In the genomic region with DNA sequence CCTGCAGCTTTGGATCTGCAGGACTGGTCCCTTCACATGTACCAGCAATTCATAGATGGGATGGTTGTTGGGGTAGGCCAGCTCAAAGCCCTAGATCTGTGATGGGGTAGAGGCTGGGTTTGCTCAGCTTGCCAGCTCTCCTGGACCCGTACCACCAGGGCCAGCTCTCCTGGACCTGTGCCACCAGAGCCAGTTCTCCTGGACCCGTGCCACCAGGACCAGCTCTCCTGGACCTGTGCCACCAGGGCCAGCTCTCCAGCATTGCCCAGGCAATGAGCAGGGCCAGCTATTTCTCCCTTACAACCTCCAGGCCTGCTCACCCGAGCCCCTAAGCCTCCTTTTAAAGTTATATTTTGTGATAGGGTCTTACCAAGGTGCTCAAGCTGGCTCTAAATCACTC, we compare ENCODE assay signal across 8 mouse cellular contexts.
A peak's percentile ranks its signal among the peaks of the same experiment; 100 is the strongest.
DNase-seq lines count a peak whose midpoint lies in the region; ATAC-seq and TF ChIP-seq lines count a peak whose summit lies in the region.

No protein-coding gene starts in this region.

- H3K9ac ChIP-seq in midbrain, postnatal 0 days (replicated peaks; ENCODE audit: low read length, poor library complexity, severe bottlenecking) = no peak overlapping the region
- H3K9ac ChIP-seq in midbrain, embryonic 11.5 days (ENCODE audit: low read length) = no peak overlapping the region
- H3K9ac ChIP-seq in liver, embryonic 12.5 days = no peak overlapping the region

- intact Hi-C loops in gastrocnemius, adult 2 months (cut with DNase I) = no loop called here
- intact Hi-C loops in gastrocnemius, postnatal 36 days (cut with DNase I) = no loop called here

- H3K4me1 ChIP-seq in midbrain, postnatal 0 days (ENCODE audit: insufficient read depth, low read length) = no peaks in the 10 kb centered on the region
- no peaks in the 10 kb centered on the region for H3K4me1 ChIP-seq in midbrain, embryonic 11.5 days (ENCODE audit: control insufficient read depth, insufficient read depth, low read length)
- H3K4me1 ChIP-seq in liver, embryonic 12.5 days = no peaks in the 10 kb centered on the region

- no peak overlapping the region for H3K4me2 ChIP-seq in midbrain, postnatal 0 days (ENCODE audit: low read depth, low read length, poor library complexity, severe bottlenecking)
- H3K4me2 ChIP-seq in midbrain, embryonic 11.5 days = no peak overlapping the region
- H3K4me2 ChIP-seq in liver, embryonic 12.5 days = no peak overlapping the region

- no peak overlapping the region for H3K27ac ChIP-seq in gastrocnemius, adult 2 months
- no peak overlapping the region for H3K27ac ChIP-seq in midbrain, postnatal 0 days (ENCODE audit: low read depth, low read length)
- no peak overlapping the region for H3K27ac ChIP-seq in midbrain, embryonic 11.5 days (ENCODE audit: low read depth, low read length)
- H3K27ac ChIP-seq in liver, embryonic 12.5 days = no peak overlapping the region

- H3K9me3 ChIP-seq in midbrain, postnatal 0 days (ENCODE audit: low read length) = no peaks in the 10 kb centered on the region
- H3K9me3 ChIP-seq in midbrain, embryonic 11.5 days (ENCODE audit: control insufficient read depth, low read length) = no peaks in the 10 kb centered on the region
- H3K9me3 ChIP-seq in liver, embryonic 12.5 days (replicated peaks) = no peaks in the 10 kb centered on the region

- TF ChIP-seq CTCF in gastrocnemius, adult 2 months (IDR thresholded peaks at IDR 0.05) = no peak
- no peak for TF ChIP-seq CTCF in midbrain, postnatal 0 days (IDR thresholded peaks at IDR 0.05)

- 61% methylated on average over 3 of the region's 3 CpGs for WGBS in midbrain, postnatal 0 days
- WGBS in midbrain, embryonic 11.5 days = 87% methylated on average over 3 of the region's 3 CpGs
- 62% methylated on average over 3 of the region's 3 CpGs for WGBS in liver, embryonic 12.5 days (ENCODE audit: insufficient replicate concordance)

- no peak overlapping the region for H3K4me3 ChIP-seq in gastrocnemius, adult 2 months
- no peak overlapping the region for H3K4me3 ChIP-seq in midbrain, postnatal 0 days (ENCODE audit: low read depth, low read length)
- H3K4me3 ChIP-seq in midbrain, embryonic 11.5 days (ENCODE audit: low read depth, low read length) = no peak overlapping the region
- H3K4me3 ChIP-seq in liver, embryonic 12.5 days = no peak overlapping the region

- no peak for ATAC-seq in midbrain, postnatal 0 days (ENCODE audit: low FRiP score)
- no peak for ATAC-seq in midbrain, embryonic 11.5 days (ENCODE audit: low FRiP score)
- ATAC-seq in liver, embryonic 12.5 days = no peak

- H3K36me3 ChIP-seq in midbrain, postnatal 0 days (ENCODE audit: insufficient read depth, low read length) = no peaks in the 10 kb centered on the region
- no peaks in the 10 kb centered on the region for H3K36me3 ChIP-seq in midbrain, embryonic 11.5 days (ENCODE audit: control insufficient read depth, insufficient read depth, low read length)
- no peaks in the 10 kb centered on the region for H3K36me3 ChIP-seq in liver, embryonic 12.5 days

- H3K27me3 ChIP-seq in midbrain, postnatal 0 days (ENCODE audit: insufficient read depth, low read length) = no peaks in the 10 kb centered on the region
- H3K27me3 ChIP-seq in midbrain, embryonic 11.5 days (ENCODE audit: control insufficient read depth, insufficient read depth, low read length) = no peaks in the 10 kb centered on the region
- H3K27me3 ChIP-seq in liver, embryonic 12.5 days (replicated peaks) = no peaks in the 10 kb centered on the region

- peak; percentile 31 for DNase-seq in gastrocnemius, adult 2 months
- DNase-seq in gastrocnemius, postnatal 36 days = no peak
- DNase-seq in midbrain, postnatal 0 days (ENCODE audit: low spot score) = peak; percentile 62
- no peak for DNase-seq in midbrain, embryonic 11.5 days (ENCODE audit: low spot score, missing footprints)
- DNase-seq in frontal cortex, postnatal 14 days (ENCODE audit: low spot score in 2 of 2) = peak; percentile 22 to 24
- peak; percentile 74 to 77 for DNase-seq in right cerebral cortex, postnatal 10 days (ENCODE audit: low spot score in 2 of 2)
- no peak for DNase-seq in spleen, postnatal 14 days (ENCODE audit: low spot score in 2 of 2)

Comparison
In these comparisons a context has a peak if more than half of its experiments do, and no peak if none do; other contexts are left out.
1. DNase-seq: peak in gastrocnemius, adult 2 months (single experiment), midbrain, postnatal 0 days (single experiment), frontal cortex, postnatal 14 days (2 of 2) and right cerebral cortex, postnatal 10 days (2 of 2); none in gastrocnemius, postnatal 36 days (0 of 2), midbrain, embryonic 11.5 days (single experiment) and spleen, postnatal 14 days (0 of 2).